Mouse (Mus musculus): ENCODE results near the gene Pank1. TPM values are rescaled to one million over a fixed set of nuclear protein-coding genes. Genes with fewer than 3 reads are reported as not detected.
A peak's percentile ranks its signal among the peaks of the same experiment; 100 is the strongest.

Pank1 gene
- polyA plus RNA-seq, 1 experiment from 2014 or later, result 12.5 TPM

GRCm38 (mm10) chr19:34803396-34803795 is 75.9 kb downstream of the Pank1 start:
- no peak overlapping the region for H3K4me3 ChIP-seq (ENCODE audit: low read depth, low read length)
- no peaks in the 10 kb centered on the region for H3K4me1 ChIP-seq (replicated peaks; ENCODE audit: control insufficient read depth, insufficient read depth, low read length)
- DNase-seq (ENCODE audit: low spot score), result no peak
- no peaks in the 10 kb centered on the region for H3K27me3 ChIP-seq (ENCODE audit: control insufficient read depth, insufficient read depth, low read length)
- H3K27ac ChIP-seq (ENCODE audit: low read depth, low read length), result no peak overlapping the region
- WGBS, result 90% methylated on average over 4 of the region's 4 CpGs
- no peak for ATAC-seq (ENCODE audit: low FRiP score)
- H3K9me3 ChIP-seq (ENCODE audit: control insufficient read depth, low read length), result no peaks in the 10 kb centered on the region
- no peak overlapping the region for H3K4me2 ChIP-seq (replicated peaks; ENCODE audit: low read depth, low read length)
- no peaks in the 10 kb centered on the region for H3K36me3 ChIP-seq (ENCODE audit: control insufficient read depth, insufficient read depth, low read length)
- H3K9ac ChIP-seq (ENCODE audit: low read depth, low read length), result no peak overlapping the region

- no peak for ATAC-seq (ENCODE audit: low FRiP score)
- no peak for DNase-seq (ENCODE audit: low spot score)
Observed at GRCm38 (mm10) chr19:34799644-34800267, 79.5 kb downstream of the Pank1 start.

GRCm38 (mm10) chr19:34796396-34796795 is 82.9 kb downstream of the Pank1 start:
- Histone ChIP-seq H3K36me3 (ENCODE audit: control insufficient read depth, insufficient read depth, low read length) (no peaks in the 10 kb centered on the region), H3K27ac (ENCODE audit: low read depth, low read length) (no peak overlapping the region), H3K4me3 (ENCODE audit: low read depth, low read length) (no peak overlapping the region), H3K4me1 (replicated peaks; ENCODE audit: control insufficient read depth, insufficient read depth, low read length) (no peaks in the 10 kb centered on the region), H3K27me3 (ENCODE audit: control insufficient read depth, insufficient read depth, low read length) (no peaks in the 10 kb centered on the region), H3K4me2 (replicated peaks; ENCODE audit: low read depth, low read length) (no peak overlapping the region), H3K9ac (ENCODE audit: low read depth, low read length) (no peak overlapping the region), H3K9me3 (ENCODE audit: control insufficient read depth, low read length) (no peaks in the 10 kb centered on the region)
- 84% methylated on average over 4 of the region's 4 CpGs for WGBS
- no peak for DNase-seq (ENCODE audit: low spot score)
- ATAC-seq (ENCODE audit: low FRiP score), result no peak

More at GRCm38 (mm10) chr19:34799644-34800267, 79.5 kb downstream of the Pank1 start:
- H3K36me3 ChIP-seq (ENCODE audit: control insufficient read depth, insufficient read depth, low read length), result no peaks in the 10 kb centered on the region
- no peaks in the 10 kb centered on the region for H3K9me3 ChIP-seq (ENCODE audit: control insufficient read depth, low read length)
- no peak overlapping the region for H3K9ac ChIP-seq (ENCODE audit: low read depth, low read length)
- H3K4me1 ChIP-seq (replicated peaks; ENCODE audit: control insufficient read depth, insufficient read depth, low read length), result no peaks in the 10 kb centered on the region
- H3K4me3 ChIP-seq (ENCODE audit: low read depth, low read length), result no peak overlapping the region
- 76% methylated on average over 6 of the region's 6 CpGs for WGBS
- no peak overlapping the region for H3K4me2 ChIP-seq (replicated peaks; ENCODE audit: low read depth, low read length)
- no peak overlapping the region for H3K27ac ChIP-seq (ENCODE audit: low read depth, low read length)
- no peaks in the 10 kb centered on the region for H3K27me3 ChIP-seq (ENCODE audit: control insufficient read depth, insufficient read depth, low read length)

GRCm38 (mm10) chr19:34782491-34782890 is 96.8 kb downstream of the Pank1 start:
- DNase-seq (ENCODE audit: low spot score) (no peak), ATAC-seq (ENCODE audit: low FRiP score) (no peak)
- H3K9me3 ChIP-seq (ENCODE audit: control insufficient read depth, low read length), result no peaks in the 10 kb centered on the region
- no peak overlapping the region for H3K27ac ChIP-seq (ENCODE audit: low read depth, low read length)
- no peak overlapping the region for H3K4me3 ChIP-seq (ENCODE audit: low read depth, low read length)
- WGBS, result 83% methylated on average over 2 of the region's 2 CpGs
- H3K27me3 ChIP-seq (ENCODE audit: control insufficient read depth, insufficient read depth, low read length), result no peaks in the 10 kb centered on the region
- no peak overlapping the region for H3K4me2 ChIP-seq (replicated peaks; ENCODE audit: low read depth, low read length)
- H3K36me3 ChIP-seq (ENCODE audit: control insufficient read depth, insufficient read depth, low read length), result no peaks in the 10 kb centered on the region
- no peak overlapping the region for H3K9ac ChIP-seq (ENCODE audit: low read depth, low read length)
- H3K4me1 ChIP-seq (replicated peaks; ENCODE audit: control insufficient read depth, insufficient read depth, low read length), result no peaks in the 10 kb centered on the region

GRCm38 (mm10) chr19:34778993-34779392 is 100.3 kb downstream of the Pank1 start:
- Histone ChIP-seq H3K9ac (ENCODE audit: low read depth, low read length) (no peak overlapping the region), H3K9me3 (ENCODE audit: control insufficient read depth, low read length) (no peaks in the 10 kb centered on the region), H3K27me3 (ENCODE audit: control insufficient read depth, insufficient read depth, low read length) (no peaks in the 10 kb centered on the region), H3K27ac (ENCODE audit: low read depth, low read length) (no peak overlapping the region), H3K36me3 (ENCODE audit: control insufficient read depth, insufficient read depth, low read length) (no peaks in the 10 kb centered on the region), H3K4me3 (ENCODE audit: low read depth, low read length) (no peak overlapping the region), H3K4me1 (replicated peaks; ENCODE audit: control insufficient read depth, insufficient read depth, low read length) (no peaks in the 10 kb centered on the region), H3K4me2 (replicated peaks; ENCODE audit: low read depth, low read length) (no peak overlapping the region)
- ATAC-seq (ENCODE audit: low FRiP score), result no peak
- 95% methylated on average over 1 of the region's 1 CpGs for WGBS
- DNase-seq (ENCODE audit: low spot score), result no peak

- Histone ChIP-seq H3K4me3 (ENCODE audit: low read depth, low read length) (no peak overlapping the region), H3K4me2 (replicated peaks; ENCODE audit: low read depth, low read length) (no peak overlapping the region), H3K27ac (ENCODE audit: low read depth, low read length) (no peak overlapping the region), H3K9ac (ENCODE audit: low read depth, low read length) (no peak overlapping the region), H3K4me1 (replicated peaks; ENCODE audit: control insufficient read depth, insufficient read depth, low read length) (no peaks in the 10 kb centered on the region), H3K9me3 (ENCODE audit: control insufficient read depth, low read length) (no peaks in the 10 kb centered on the region), H3K36me3 (ENCODE audit: control insufficient read depth, insufficient read depth, low read length) (no peaks in the 10 kb centered on the region), H3K27me3 (ENCODE audit: control insufficient read depth, insufficient read depth, low read length) (no peaks in the 10 kb centered on the region)
- no peak for DNase-seq (ENCODE audit: low spot score)
- ATAC-seq (ENCODE audit: low FRiP score), result no peak
Observed at GRCm38 (mm10) chr19:34778098-34778497, 101.2 kb downstream of the Pank1 start.

GRCm38 (mm10) chr19:34772775-34773174 is 106.5 kb downstream of the Pank1 start:
- DNase-seq (ENCODE audit: low spot score) (peak; percentile 64), ATAC-seq (ENCODE audit: low FRiP score) (no peak)
- Histone ChIP-seq H3K27me3 (ENCODE audit: control insufficient read depth, insufficient read depth, low read length) (no peaks in the 10 kb centered on the region), H3K36me3 (ENCODE audit: control insufficient read depth, insufficient read depth, low read length) (no peaks in the 10 kb centered on the region), H3K9me3 (ENCODE audit: control insufficient read depth, low read length) (no peaks in the 10 kb centered on the region), H3K27ac (ENCODE audit: low read depth, low read length) (no peak overlapping the region), H3K4me2 (replicated peaks; ENCODE audit: low read depth, low read length) (no peak overlapping the region), H3K4me3 (ENCODE audit: low read depth, low read length) (no peak overlapping the region), H3K4me1 (replicated peaks; ENCODE audit: control insufficient read depth, insufficient read depth, low read length) (no peaks in the 10 kb centered on the region), H3K9ac (ENCODE audit: low read depth, low read length) (no peak overlapping the region)
- 34% methylated on average over 6 of the region's 6 CpGs for WGBS

- no peaks in the 10 kb centered on the region for H3K27me3 ChIP-seq (ENCODE audit: control insufficient read depth, insufficient read depth, low read length)
- ATAC-seq (ENCODE audit: low FRiP score) (no peak), DNase-seq (ENCODE audit: low spot score) (no peak)
- no peak overlapping the region for H3K4me3 ChIP-seq (ENCODE audit: low read depth, low read length)
- 86% methylated on average over 6 of the region's 6 CpGs for WGBS
- H3K4me2 ChIP-seq (replicated peaks; ENCODE audit: low read depth, low read length), result no peak overlapping the region
- no peaks in the 10 kb centered on the region for H3K4me1 ChIP-seq (replicated peaks; ENCODE audit: control insufficient read depth, insufficient read depth, low read length)
- no peaks in the 10 kb centered on the region for H3K9me3 ChIP-seq (ENCODE audit: control insufficient read depth, low read length)
- no peak overlapping the region for H3K27ac ChIP-seq (ENCODE audit: low read depth, low read length)
- H3K36me3 ChIP-seq (ENCODE audit: control insufficient read depth, insufficient read depth, low read length), result no peaks in the 10 kb centered on the region
- no peak overlapping the region for H3K9ac ChIP-seq (ENCODE audit: low read depth, low read length)
Observed at GRCm38 (mm10) chr19:34770764-34771163, 108.5 kb downstream of the Pank1 start.

- no peak overlapping the region for H3K9ac ChIP-seq (ENCODE audit: low read depth, low read length)
- no peaks in the 10 kb centered on the region for H3K4me1 ChIP-seq (replicated peaks; ENCODE audit: control insufficient read depth, insufficient read depth, low read length)
- H3K36me3 ChIP-seq (ENCODE audit: control insufficient read depth, insufficient read depth, low read length), result no peaks in the 10 kb centered on the region
- H3K4me3 ChIP-seq (ENCODE audit: low read depth, low read length), result no peak overlapping the region
- no peak overlapping the region for H3K27ac ChIP-seq (ENCODE audit: low read depth, low read length)
- H3K4me2 ChIP-seq (replicated peaks; ENCODE audit: low read depth, low read length), result no peak overlapping the region
- 71% methylated on average over 1 of the region's 1 CpGs for WGBS
- ATAC-seq (ENCODE audit: low FRiP score) (no peak), DNase-seq (ENCODE audit: low spot score) (no peak)
- no peaks in the 10 kb centered on the region for H3K27me3 ChIP-seq (ENCODE audit: control insufficient read depth, insufficient read depth, low read length)
- no peaks in the 10 kb centered on the region for H3K9me3 ChIP-seq (ENCODE audit: control insufficient read depth, low read length)
Observed at GRCm38 (mm10) chr19:34758754-34759153, 120.5 kb downstream of the Pank1 start.
